Mouse (Mus musculus) c-Kit-positive CD71-negative TER-119-negative erythroid progenitor cells, embryonic 14.5 days (primary cell): ENCODE data around the gene Spty2d1.
A peak's percentile ranks its signal among the peaks of the same experiment; 100 is the strongest.
"Not testable (repeated sequence)": the region's sequence is repeated elsewhere in the genome, so short reads cannot be mapped to it uniquely, and the experiment has no call there.

ENCODE experiments used
- DNase-seq: peaks from one replicate; pipeline ENCODE4 v3.0.0-alpha.2; 2013; ENCODE audit warnings: low read depth

The Spty2d1 gene

DNA sequence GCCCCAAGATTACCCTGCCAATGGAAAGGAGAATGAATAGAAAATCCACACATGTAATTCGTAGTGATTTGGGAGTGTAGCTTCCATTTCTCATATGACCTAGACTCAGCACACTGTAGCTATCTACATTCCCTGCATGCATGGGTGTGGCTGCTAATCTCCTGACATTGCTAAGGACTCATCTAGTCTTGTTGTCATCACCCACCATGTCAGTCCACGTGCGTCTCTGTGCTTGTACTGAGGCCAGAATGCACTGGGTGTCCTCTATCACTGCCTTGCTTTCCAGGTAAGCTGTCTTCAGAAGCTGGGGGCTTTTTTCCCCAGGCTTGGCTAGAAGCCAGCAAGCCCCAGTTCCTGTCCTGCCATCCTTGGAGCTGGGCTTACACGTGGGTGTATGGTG is 18.8 kb downstream of the Spty2d1 start:
- not testable (repeated sequence) for DNase-seq

DNA sequence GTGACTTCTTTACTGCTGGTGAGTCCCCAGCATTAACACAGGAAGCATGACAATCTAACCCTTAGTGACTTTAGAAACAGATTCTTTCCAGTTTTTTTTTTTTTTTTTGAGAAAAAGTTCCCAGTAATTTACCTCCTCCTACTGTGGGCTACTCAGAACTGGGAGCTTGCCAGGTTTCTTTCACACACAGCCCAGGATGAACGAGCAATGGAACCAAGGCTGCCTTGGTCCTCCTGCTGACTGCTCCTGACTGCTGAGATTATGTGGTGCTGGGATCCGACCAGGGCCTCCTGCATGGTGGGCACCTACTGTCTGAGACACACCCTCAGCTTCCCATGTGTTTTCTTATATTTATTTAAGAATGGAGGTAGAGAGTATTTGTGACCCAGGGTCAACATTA is 21.1 kb downstream of the Spty2d1 start:
- DNase-seq = no peak

DNA sequence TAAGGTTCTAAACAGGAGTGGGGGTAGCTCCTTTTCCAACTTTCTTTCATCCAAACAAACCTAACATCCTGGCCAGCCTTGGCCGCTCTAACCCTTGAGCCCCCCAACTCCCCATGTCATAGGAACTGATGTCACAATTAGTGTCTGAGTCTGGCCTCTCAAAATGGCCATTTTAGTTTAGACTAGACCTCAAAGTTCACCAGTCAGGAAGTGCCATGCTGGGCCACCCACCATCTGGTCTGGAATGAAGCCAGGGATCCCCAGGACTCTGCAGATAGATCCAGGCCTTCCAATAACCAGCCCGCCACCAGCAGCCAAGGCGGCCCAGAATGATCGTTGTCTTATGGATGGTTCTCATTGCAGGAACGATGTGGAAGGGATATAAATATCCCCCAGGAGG is 21.6 kb downstream of the Spty2d1 start:
- DNase-seq = no peak

DNA sequence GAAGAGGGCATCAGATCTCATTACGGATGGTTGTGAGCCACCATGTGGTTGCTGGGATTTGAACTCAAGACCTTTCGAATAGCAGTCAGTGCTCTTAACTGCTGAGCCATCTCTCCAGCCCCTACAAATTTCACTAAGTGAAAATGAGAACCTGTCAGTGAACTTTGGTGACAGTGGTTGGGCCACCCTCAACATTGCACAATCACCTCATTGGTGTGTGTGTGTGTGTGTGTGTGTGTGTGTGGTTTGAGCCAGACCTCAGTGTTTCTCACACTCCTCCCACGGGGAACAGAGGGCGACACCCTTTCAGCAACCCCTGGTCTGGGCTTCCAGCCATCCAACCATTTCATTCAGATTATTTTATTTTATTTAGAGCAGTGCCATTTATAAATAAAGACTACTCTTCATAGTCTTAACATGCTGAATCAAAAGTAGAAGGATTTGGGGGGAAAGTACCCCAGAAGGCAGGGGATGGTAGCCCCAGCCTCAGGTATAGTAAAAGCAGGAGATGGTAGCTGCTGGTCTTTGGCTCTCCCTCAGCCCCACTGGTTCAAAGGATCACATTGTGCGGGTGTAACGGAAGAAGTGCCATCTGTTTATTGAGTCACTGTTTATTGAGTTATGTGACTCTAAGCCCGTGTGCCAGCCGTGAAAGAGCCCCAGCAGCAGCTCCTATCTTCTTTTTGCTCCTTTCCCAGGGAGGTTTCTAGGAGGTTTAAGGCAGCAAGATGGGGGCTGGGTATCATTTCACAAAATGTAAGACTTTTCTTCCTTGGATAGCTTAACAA is 22.3 kb downstream of the Spty2d1 start:
- no peak for DNase-seq

DNA sequence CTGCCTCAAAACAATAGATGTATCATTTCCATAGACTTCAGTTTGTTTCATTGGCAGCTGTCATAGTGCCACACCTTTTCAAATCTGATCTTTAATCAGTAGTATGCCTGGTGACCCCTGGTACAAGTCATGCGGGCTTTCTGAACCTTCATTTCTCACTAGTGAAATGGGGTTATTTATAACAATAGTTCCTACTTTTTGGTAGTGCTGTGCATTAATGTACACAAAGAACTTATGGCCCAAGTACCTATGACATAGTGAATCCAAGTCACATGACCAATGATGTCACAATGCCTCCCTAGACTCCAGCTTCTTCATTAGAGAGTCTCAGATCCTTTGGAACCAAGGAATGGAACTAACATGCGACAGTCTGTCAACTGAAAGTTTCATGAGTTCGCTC is 24.9 kb downstream of the Spty2d1 start, which contains the start of gene Gm9999:
Gm9999 (plus strand) TSS at position 301 of the 400 bp plus-strand sequence.
- DNase-seq = no peak

DNA sequence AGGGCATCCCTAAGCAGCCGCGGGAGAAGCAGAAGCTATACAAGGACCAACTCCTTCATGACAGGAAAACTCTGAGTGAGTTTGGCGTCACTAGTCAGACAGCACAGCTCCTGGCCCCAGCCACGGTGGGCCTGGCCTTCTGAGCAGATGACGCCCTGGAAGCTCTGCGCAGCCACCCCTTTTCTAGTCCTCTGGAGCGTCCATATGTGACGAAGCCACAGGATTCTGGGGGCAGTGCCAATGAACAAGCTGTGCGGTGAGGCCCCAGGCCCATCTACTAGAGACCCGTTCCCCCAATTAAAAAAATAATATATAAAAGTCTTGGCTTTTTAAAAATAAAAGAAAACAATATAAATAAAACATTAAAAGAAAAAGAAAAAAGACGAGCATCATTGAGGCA is 32.8 kb downstream of the Spty2d1 start:
- DNase-seq = no peak

DNA sequence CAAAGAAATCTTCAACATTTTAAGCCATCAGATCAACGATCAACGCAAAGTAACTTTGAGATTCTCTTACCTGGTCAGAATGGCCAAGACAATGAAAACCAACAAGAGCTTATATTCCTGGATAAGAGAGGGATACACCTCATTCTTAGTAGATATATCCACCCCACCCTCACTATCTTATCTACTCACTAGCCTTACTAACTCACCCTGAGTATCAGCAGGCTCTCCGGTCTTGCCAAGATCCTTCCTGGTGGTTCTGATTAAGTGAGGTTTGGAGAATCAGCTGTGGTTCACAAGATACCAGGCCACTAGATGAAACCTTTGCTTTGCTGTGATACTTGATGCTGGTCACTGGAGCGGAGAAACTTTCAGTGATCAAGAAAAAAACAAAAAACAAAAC is 33.6 kb downstream of the Spty2d1 start:
- DNase-seq = no peak

DNA sequence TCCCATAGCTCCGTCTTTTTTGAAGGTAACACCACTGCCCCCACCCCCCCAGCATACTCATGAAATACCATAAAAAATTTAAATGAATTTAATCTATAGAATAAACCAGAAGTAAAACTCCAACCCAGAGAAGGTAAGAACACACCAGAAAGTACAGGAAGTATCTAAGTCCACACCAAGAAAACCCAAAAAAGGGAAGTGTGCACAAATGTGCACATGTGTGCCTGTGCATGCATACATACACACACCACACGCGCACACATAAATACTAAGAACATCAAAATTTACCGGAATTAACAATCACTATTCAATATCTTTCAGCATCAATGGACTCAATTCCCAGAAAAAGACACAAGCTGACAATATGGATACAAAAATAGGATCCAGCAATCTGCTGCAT is 38.3 kb downstream of the Spty2d1 start:
- DNase-seq = no peak

DNA sequence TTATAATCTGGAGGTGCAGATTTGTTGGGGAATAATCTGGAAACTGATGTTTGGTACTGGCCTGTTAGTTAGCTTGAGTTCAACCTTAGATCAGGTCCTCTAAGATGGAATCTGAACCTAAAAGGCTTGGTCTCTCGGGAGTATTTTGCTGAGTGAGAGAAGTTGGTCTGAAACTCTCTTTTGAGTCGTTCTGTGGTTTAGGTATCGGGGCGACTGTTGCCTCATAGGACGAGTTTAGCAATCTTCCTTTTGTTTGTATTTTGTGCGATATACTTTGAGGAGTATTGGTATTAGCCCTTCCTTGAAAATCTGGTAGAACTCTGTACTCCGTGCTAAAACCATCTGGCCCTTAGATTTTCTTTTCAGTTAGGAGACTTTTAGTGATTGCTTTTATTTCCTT is 44.1 kb downstream of the Spty2d1 start:
- DNase-seq = no peak

DNA sequence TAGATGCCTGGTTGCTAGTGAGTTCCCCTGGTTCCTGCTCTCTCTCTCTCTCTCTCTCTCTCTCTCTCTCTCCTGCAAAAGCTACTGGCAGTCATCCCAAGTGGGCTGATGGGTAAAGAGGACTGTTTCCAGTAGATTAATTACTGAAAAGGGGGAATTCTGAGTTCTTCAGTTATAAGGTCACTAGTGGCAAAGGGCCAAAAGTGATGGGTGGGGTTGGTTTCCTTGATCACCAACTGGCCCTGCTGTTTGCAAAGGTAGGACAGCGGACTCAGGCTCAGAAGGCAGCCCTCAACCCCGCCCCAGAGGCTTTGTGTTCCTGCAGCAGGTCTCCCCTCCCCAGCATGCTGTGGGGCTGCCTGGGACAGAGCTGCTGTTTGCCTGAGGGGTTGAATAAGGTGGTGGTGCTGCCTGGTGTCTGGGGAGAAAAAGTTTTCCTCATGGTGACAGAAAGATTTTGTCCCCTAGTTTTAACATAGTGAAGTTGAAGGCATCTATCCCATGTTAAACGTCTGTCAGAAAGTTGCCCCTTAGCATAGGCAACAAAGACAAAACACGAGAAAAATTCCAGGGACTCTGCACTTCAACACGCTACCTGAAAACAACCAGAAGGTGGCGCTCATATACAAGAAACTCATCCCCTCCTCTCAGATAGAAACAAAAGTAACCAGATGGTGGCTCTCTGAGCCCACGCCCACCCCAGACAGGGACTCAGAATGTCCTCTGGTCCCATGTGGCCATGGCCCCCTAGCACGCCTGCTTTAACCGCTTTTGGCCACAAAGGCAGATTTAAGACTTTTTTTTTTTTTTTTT is 45.2 kb downstream of the Spty2d1 start:
- DNase-seq = peak; percentile 73

DNA sequence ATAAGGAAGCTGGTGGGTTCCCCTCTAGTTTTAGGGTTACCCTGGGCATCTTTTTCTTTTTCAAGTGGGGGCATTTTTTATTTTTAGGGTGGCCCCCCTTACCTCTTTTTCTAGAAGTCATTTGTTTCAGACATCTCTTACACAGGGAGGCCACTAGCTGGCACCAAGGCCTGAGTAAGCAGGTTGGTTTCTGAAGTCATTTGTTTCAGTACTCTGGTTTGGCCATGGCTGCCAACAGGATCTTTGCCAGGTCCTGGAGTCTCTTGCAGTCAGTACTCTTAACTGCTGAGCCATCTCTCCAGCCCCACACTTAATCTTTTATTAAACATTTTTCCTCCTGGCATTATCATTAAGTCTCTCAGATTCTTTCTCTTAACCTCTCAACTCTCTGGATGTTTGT is 46.1 kb downstream of the Spty2d1 start:
- DNase-seq = no peak

DNA sequence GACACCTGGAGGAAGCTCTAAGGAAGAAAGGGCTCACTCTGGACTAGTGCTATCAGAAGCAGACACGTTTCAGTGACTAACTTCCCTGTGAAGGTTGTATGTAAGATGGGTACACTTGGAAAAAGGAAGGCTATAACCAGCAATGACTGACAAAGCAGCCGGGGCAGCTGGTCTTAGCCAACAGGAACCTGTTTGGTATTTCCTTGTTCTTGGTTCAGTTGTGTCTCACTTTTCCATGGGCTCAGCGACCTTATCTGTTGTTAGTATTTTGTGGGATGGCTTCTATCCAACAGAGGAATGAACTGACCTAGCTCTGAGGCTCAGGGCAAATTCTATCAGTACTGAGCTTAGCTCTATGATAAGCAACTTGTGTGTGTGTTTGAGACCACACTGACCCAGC is 47.2 kb downstream of the Spty2d1 start:
- DNase-seq = no peak

DNA sequence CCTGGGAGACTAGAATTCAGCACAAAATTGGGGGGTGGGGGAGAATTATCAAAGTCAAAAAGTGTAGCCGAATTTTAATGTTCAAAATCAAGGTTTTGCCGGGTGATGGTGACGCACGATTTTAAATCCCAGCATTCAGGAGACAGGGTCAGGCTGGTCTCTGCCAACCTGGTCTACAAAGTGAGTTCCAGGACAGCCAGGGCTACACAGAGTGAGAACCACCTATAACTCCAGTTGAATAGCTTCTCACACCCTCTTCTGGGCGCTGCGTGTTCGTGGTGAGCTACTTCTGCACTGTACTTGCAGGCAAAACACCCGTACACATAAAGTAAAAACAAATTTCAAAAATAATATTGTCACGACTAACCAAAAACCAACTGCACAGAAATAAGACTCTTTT is 49.4 kb downstream of the Spty2d1 start:
- DNase-seq = no peak

DNA sequence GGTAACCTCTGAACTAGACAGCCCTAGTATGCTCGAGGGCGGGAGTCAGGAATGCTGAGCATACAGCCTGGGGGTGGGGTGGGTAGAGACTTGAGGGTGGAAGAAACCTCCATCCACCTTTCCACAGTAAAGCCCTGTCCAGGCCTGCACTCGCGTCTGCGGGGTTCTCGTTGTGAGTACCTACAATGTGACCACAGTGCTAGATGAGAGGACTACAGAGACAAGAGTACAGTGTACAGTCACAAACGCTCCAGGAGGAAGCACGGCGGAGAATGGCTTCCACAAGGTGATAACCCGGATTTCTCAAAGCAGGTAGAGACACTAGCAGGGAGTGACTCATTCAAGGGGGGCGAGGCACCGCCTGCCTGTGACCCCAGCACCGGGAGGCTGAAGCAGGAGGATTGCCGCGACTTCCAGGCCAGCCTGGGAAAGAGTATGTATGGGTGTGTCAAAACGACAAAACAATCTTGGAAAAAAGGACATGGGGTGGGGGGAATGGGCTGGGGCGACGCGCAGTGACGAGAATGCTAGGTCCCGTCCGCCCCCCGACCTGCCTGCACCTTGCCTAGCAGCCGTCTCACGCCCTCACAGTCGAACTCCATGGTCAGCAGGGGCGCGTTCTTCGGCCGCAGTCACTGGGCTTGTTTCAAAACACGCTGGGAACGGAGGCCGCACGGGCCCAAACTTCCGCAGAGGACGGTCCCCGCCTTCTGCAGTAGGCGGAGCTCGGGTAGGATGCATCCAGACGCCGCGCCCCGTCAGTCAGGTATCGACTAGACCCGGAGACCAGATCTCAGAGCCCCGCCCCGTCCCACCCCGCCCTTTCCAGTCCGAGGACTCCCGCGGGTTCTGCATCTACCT is 50.1 kb downstream of the Spty2d1 start, which contains the start of gene Uevld:
Uevld (minus strand) TSS at position 697 of the 861 bp plus-strand sequence.
- peak; percentile 82 for DNase-seq
